Mouse (Mus musculus) hindbrain, embryonic 14.5 days (tissue): ENCODE results near the gene Phb2. TPM values are rescaled to one million over a fixed set of nuclear protein-coding genes. Genes with fewer than 3 reads are reported as not detected.

Experiments
- ATAC-seq: fragments of 200-750 bp; cut with Nextera tagmentation; 2 replicates; pipeline ENCODE4 v1.8.0; 2017; ENCODE audit warnings: moderate number of reproducible peaks, mild to moderate bottlenecking, moderate TSS enrichment, moderate library complexity; ENCODE audit not compliant: low FRiP score
- DNase-seq: peaks from one replicate; pipeline ENCODE4 v3.0.0-alpha.2; 2015; ENCODE audit warnings: low spot score
- H3K27ac ChIP-seq: fragments of 300-500 bp; sonication (generic); 2 replicates; pipeline ENCODE4 v1.5.1; 2014; ENCODE audit warnings: mild to moderate bottlenecking, moderate library complexity
- H3K27me3 ChIP-seq: fragments of 300-500 bp; sonication (generic); 2 replicates; pipeline ENCODE4 v1.6.1; 2014; ENCODE audit warnings: mild to moderate bottlenecking, low read length, mixed read lengths; ENCODE audit not compliant: control insufficient read depth, insufficient read depth
- H3K36me3 ChIP-seq: fragments of 300-500 bp; sonication (generic); replicated peaks from 2 replicates; pipeline ENCODE4 v1.6.1; 2014; ENCODE audit not compliant: control insufficient read depth, insufficient read depth
- H3K4me1 ChIP-seq: fragments of 300-500 bp; sonication (generic); replicated peaks from 2 replicates; pipeline ENCODE4 v1.6.1; 2014; ENCODE audit warnings: antibody characterized with exemption, low read length, mixed read lengths; ENCODE audit not compliant: control insufficient read depth, insufficient read depth
- H3K4me2 ChIP-seq: fragments of 300-500 bp; sonication (generic); replicated peaks from 2 replicates; pipeline ENCODE4 v1.6.1; 2014; ENCODE audit warnings: mild to moderate bottlenecking, moderate library complexity
- H3K4me3 ChIP-seq: fragments of 300-500 bp; sonication (generic); replicated peaks from 2 replicates; pipeline ENCODE4 v1.5.1; 2014; ENCODE audit warnings: mild to moderate bottlenecking, low read length
- H3K9ac ChIP-seq: fragments of 300-500 bp; sonication (generic); 2 replicates; pipeline ENCODE4 v1.6.1; 2014
- H3K9me3 ChIP-seq: fragments of 300-500 bp; sonication (generic); 2 replicates; pipeline ENCODE4 v1.6.1; 2016; ENCODE audit warnings: low read length; ENCODE audit not compliant: control insufficient read depth
- whole genome bisulfite sequencing: fragments of 180-500 bp; shearing (Covaris S2); extraction: QIAGEN DNeasy Blood & Tissue Kit; methylation state at CpG from one replicate; pipeline ENCODE4 v1.1.7; 2014; 5-methylcytosine and 5-hydroxymethylcytosine counted together
- polyA plus RNA-seq: library from polyadenylated mRNA; unstranded; fragments of >200 nt; fragmentation: Nextera tagmentation; extraction: Ambion mirVana; gene quantifications from 2 replicates; pipeline ENCODE4 v1.2.1, GENCODE M21; 2014

Phb2 gene
- polyA plus RNA-seq, 1 experiment from 2014 or later: 242 TPM

- H3K4me2 ChIP-seq: no peak overlapping the region
- 84% methylated on average over 8 of the region's 8 CpGs for WGBS
- H3K4me3 ChIP-seq: no peak overlapping the region
- H3K9me3 ChIP-seq: no peaks in the 10 kb centered on the region
- H3K9ac ChIP-seq: no peak overlapping the region
- no peak overlapping the region for H3K27ac ChIP-seq
- H3K36me3 ChIP-seq: peaks cover 48% of the 10 kb centered on the region
- no peak for DNase-seq
- peaks cover 30% of the 10 kb centered on the region for H3K4me1 ChIP-seq
- H3K27me3 ChIP-seq: no peaks in the 10 kb centered on the region
- no peak for ATAC-seq
Observed at GRCm38 (mm10) chr6:124750405-124750804, 38.3 kb downstream of the Phb2 start.

- Histone ChIP-seq H3K9me3 (no peaks in the 10 kb centered on the region), H3K4me2 (peak overlapping the region; percentile 78), H3K27ac (no peak overlapping the region), H3K36me3 (peaks cover 23% of the 10 kb centered on the region), H3K9ac (no peak overlapping the region), H3K27me3 (no peaks in the 10 kb centered on the region), H3K4me3 (no peak overlapping the region), H3K4me1 (peaks cover 39% of the 10 kb centered on the region)
- 94% methylated on average over 2 of the region's 2 CpGs for WGBS
- ATAC-seq (no peak), DNase-seq (no peak)
Observed at GRCm38 (mm10) chr6:124753861-124754260, 41.7 kb downstream of the Phb2 start.

- H3K27ac ChIP-seq: peak overlapping the region; percentile 97
- H3K4me2 ChIP-seq: peak overlapping the region; percentile 78
- no peak for DNase-seq
- no peaks in the 10 kb centered on the region for H3K27me3 ChIP-seq
- H3K4me1 ChIP-seq: peaks cover 44% of the 10 kb centered on the region
- no peaks in the 10 kb centered on the region for H3K9me3 ChIP-seq
- no peak for ATAC-seq
- peak overlapping the region; percentile 94 for H3K9ac ChIP-seq
- peak overlapping the region; percentile 78 for H3K4me3 ChIP-seq
- peaks cover 11% of the 10 kb centered on the region for H3K36me3 ChIP-seq
- 5% methylated on average over 3 of the region's 3 CpGs for WGBS
Observed at GRCm38 (mm10) chr6:124755306-124755705, 43.2 kb downstream of the Phb2 start.

- no peaks in the 10 kb centered on the region for H3K9me3 ChIP-seq
- peak within 1 kb of the TSS; percentile 94 for H3K9ac ChIP-seq
- peak within 1 kb of the TSS; percentile 78 for H3K4me3 ChIP-seq
- peak within 1 kb of the TSS; percentile 78 for H3K4me2 ChIP-seq
- ATAC-seq (peak; percentile 49), DNase-seq (peak; percentile 56)
- WGBS: under 1% methylated on average over 35 of the region's 100 CpGs
- H3K27me3 ChIP-seq: no peaks in the 10 kb centered on the region
- H3K27ac ChIP-seq: peak within 1 kb of the TSS; percentile 97
- peaks cover 44% of the 10 kb centered on the region for H3K4me1 ChIP-seq
- peaks cover 10% of the 10 kb centered on the region for H3K36me3 ChIP-seq
Observed at GRCm38 (mm10) chr6:124755831-124756595, 43.9 kb downstream of the Phb2 start, which contains the start of the genes Gm45234 and Atn1. Gene Gm45234 (minus strand): TSS chr6:124756021. Gene Atn1 (minus strand): TSS chr6:124756524.

DNA sequence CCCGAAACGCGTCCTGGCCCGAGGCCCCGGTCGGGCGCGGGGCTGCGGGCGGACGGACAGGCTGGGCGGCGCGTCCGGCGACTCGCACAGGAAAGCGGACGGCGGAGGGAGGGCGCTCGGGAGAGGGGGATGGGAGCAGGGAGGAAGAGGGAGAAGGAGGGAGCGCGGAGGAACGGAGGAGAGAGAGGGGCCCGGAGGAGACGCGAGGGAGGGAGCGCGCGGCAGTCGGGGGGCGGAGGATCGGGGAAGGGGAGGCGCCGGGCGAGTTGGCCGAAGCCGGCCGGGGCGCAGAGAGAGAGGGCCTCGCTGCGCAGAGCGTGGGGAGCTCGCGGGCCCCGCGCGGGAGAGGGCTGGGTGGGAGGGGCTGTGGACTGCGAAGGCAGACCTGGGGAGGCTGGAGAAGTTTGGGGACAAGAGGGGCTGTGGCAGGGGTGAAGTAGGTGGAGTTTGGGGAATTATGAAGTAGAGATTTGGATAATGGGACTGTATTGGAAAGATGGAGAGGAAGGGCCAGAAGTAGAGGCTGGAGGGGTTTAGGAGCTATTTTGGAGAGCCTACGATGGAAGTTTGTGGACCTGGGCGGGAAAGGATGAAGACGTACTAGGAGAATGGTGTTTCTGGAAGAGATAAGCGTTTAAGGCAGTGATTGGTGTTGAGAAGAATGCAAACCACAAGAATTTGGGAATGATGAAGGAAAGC is 44.7 kb downstream of the Phb2 start:
- H3K27ac ChIP-seq: peak overlapping the region; percentile 97
- H3K36me3 ChIP-seq: peaks cover 4% of the 10 kb centered on the region; the same call in 1 of the 2 replicates
- H3K27me3 ChIP-seq: no peaks in the 10 kb centered on the region
- DNase-seq: peak; percentile 76
- peak overlapping the region; percentile 61 for H3K4me2 ChIP-seq
- peak overlapping the region; percentile 78 for H3K4me3 ChIP-seq
- peak overlapping the region; percentile 94 for H3K9ac ChIP-seq
- peaks cover 44% of the 10 kb centered on the region for H3K4me1 ChIP-seq
- peak; percentile 82 for ATAC-seq
- 1% methylated on average over 48 of the region's 54 CpGs for WGBS
- H3K9me3 ChIP-seq: no peaks in the 10 kb centered on the region

GRCm38 (mm10) chr6:124757351-124757880 is 45.3 kb downstream of the Phb2 start:
- Histone ChIP-seq H3K36me3 (peaks cover 3% of the 10 kb centered on the region; the same call in 1 of the 2 replicates), H3K9ac (peak overlapping the region; percentile 94), H3K27ac (peak overlapping the region; percentile 97), H3K4me1 (peaks cover 44% of the 10 kb centered on the region), H3K4me2 (peak overlapping the region; percentile 61), H3K27me3 (no peaks in the 10 kb centered on the region), H3K9me3 (no peaks in the 10 kb centered on the region), H3K4me3 (peak overlapping the region; percentile 78)
- DNase-seq (no peak), ATAC-seq (no peak)
- 4% methylated on average over 5 of the region's 5 CpGs for WGBS

- Histone ChIP-seq H3K4me2 (peak overlapping the region; percentile 61), H3K4me3 (peak overlapping the region; percentile 78), H3K4me1 (peaks cover 44% of the 10 kb centered on the region), H3K36me3 (no peaks in the 10 kb centered on the region), H3K27me3 (no peaks in the 10 kb centered on the region), H3K9ac (peak overlapping the region; percentile 94), H3K9me3 (no peaks in the 10 kb centered on the region), H3K27ac (peak overlapping the region; percentile 97)
- ATAC-seq: peak; percentile 38
- 18% methylated on average over 5 of the region's 5 CpGs for WGBS
- no peak for DNase-seq
Observed at GRCm38 (mm10) chr6:124757909-124758848, 46.0 kb downstream of the Phb2 start.

GRCm38 (mm10) chr6:124758849-124759232 is 46.7 kb downstream of the Phb2 start:
- Histone ChIP-seq H3K4me2 (peak overlapping the region; percentile 61), H3K9ac (no peak overlapping the region), H3K4me3 (no peak overlapping the region), H3K36me3 (no peaks in the 10 kb centered on the region), H3K27me3 (no peaks in the 10 kb centered on the region), H3K4me1 (peaks cover 39% of the 10 kb centered on the region), H3K9me3 (no peaks in the 10 kb centered on the region), H3K27ac (peak overlapping the region; percentile 97)
- WGBS: 50% methylated on average over 2 of the region's 2 CpGs
- ATAC-seq (no peak), DNase-seq (no peak)
